In the genomic region with DNA sequence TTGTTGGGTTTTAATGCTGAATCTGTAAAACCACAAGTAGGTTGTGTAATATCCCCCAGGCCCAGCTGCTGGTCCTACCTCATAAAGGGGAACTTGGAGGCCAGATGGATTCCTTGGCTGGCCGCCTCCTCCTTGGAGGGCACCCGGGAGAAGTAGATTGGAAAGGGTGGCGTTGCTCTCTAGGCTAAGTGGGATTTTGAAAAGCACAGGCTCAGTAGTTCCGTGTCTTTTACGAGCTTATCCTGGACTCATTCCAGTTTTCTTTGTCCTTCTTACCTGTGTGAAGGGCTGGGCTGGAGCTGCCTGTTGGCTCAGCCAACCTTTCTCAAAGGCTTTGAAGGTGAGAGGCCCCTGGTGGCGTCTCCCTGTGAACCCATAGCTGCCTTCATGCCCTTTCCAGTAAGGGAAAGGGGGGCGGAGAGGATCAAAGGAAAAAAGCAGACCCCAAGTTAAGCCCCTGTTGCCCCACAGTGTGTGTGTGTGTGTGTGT, we compare ENCODE assay signal across 8 mouse cellular contexts. TPM values are rescaled to one million over a fixed set of nuclear protein-coding genes. Genes with fewer than 3 reads are reported as not detected.
DNase-seq lines count a peak whose midpoint lies in the region; ATAC-seq and TF ChIP-seq lines count a peak whose summit lies in the region.

No protein-coding gene starts in this region.

- ATAC-seq in neural tube, embryonic 11.5 days (ENCODE audit: insufficient read depth, low FRiP score, low TSS enrichment): peak; percentile 31; the same call in 1 of the 2 replicates
- ATAC-seq in heart, embryonic 11.5 days (replicated peaks; ENCODE audit: insufficient number of reproducible peaks, low FRiP score, low TSS enrichment): no peak; the same call in 1 of the 2 replicates
- no peak for ATAC-seq in liver, embryonic 13.5 days (ENCODE audit: low read depth)
- ATAC-seq in neural tube, embryonic 13.5 days (ENCODE audit: low read depth): peak; percentile 46

- no peak for TF ChIP-seq CTCF in embryonic fibroblast, embryonic 13.5 days (IDR thresholded peaks at IDR 0.05; ENCODE audit: borderline replicate concordance, insufficient read depth, low read length)

- no peak overlapping the region for H3K4me3 ChIP-seq in neural tube, embryonic 11.5 days (ENCODE audit: low read depth, low read length)
- no peak overlapping the region for H3K4me3 ChIP-seq in embryonic fibroblast, embryonic 13.5 days (ENCODE audit: insufficient read depth, low read length)
- no peak overlapping the region; the same call in 1 of the 2 replicates for H3K4me3 ChIP-seq in heart, embryonic 11.5 days (ENCODE audit: low read depth, low read length)
- H3K4me3 ChIP-seq in liver, embryonic 13.5 days (replicated peaks): no peak overlapping the region
- H3K4me3 ChIP-seq in neural tube, embryonic 13.5 days: 0 out of 2 replicates have a peak overlapping the region, but pooled peaks have one; percentile 33

- peak overlapping the region; percentile 36; the same call in 1 of the 2 replicates for H3K27ac ChIP-seq in neural tube, embryonic 11.5 days (ENCODE audit: low read depth, low read length)
- peak overlapping the region; percentile 88 for H3K27ac ChIP-seq in embryonic fibroblast, embryonic 13.5 days (ENCODE audit: insufficient read depth, low read length)
- H3K27ac ChIP-seq in heart, embryonic 11.5 days (ENCODE audit: low read depth, low read length): peak overlapping the region; percentile 89
- peak overlapping the region; percentile 41; the same call in 1 of the 2 replicates for H3K27ac ChIP-seq in liver, embryonic 13.5 days
- peak overlapping the region; percentile 91 for H3K27ac ChIP-seq in neural tube, embryonic 13.5 days (replicated peaks)

- 52% methylated on average over 7 of the region's 7 CpGs for WGBS in neural tube, embryonic 11.5 days
- WGBS in heart, embryonic 11.5 days (ENCODE audit: insufficient replicate concordance): 51% methylated on average over 7 of the region's 7 CpGs
- WGBS in liver, embryonic 13.5 days (ENCODE audit: insufficient replicate concordance): 36% methylated on average over 7 of the region's 7 CpGs
- WGBS in neural tube, embryonic 13.5 days: 40% methylated on average over 7 of the region's 7 CpGs

- H3K36me3 ChIP-seq in neural tube, embryonic 11.5 days (ENCODE audit: control insufficient read depth, insufficient read depth, low read length): no peaks in the 10 kb centered on the region
- H3K36me3 ChIP-seq in heart, embryonic 11.5 days (ENCODE audit: control insufficient read depth, insufficient read depth, low read length): 0 out of 2 replicates have a peak, but pooled peaks cover 3% of the 10 kb centered on the region
- H3K36me3 ChIP-seq in liver, embryonic 13.5 days: no peaks in the 10 kb centered on the region
- no peaks in the 10 kb centered on the region for H3K36me3 ChIP-seq in neural tube, embryonic 13.5 days

- no peaks in the 10 kb centered on the region for H3K9me3 ChIP-seq in neural tube, embryonic 11.5 days (ENCODE audit: control insufficient read depth, low read length)
- no peaks in the 10 kb centered on the region for H3K9me3 ChIP-seq in heart, embryonic 11.5 days (replicated peaks; ENCODE audit: control insufficient read depth, low read length)
- no peaks in the 10 kb centered on the region for H3K9me3 ChIP-seq in liver, embryonic 13.5 days (replicated peaks)
- H3K9me3 ChIP-seq in neural tube, embryonic 13.5 days: no peaks in the 10 kb centered on the region

- no peak for TF ChIP-seq POLR2A in embryonic fibroblast, embryonic 13.5 days (IDR thresholded peaks at IDR 0.05; ENCODE audit: low read depth, low read length)

- peaks cover 8% of the 10 kb centered on the region; the same call in 1 of the 2 replicates for H3K4me1 ChIP-seq in neural tube, embryonic 11.5 days (ENCODE audit: control insufficient read depth, insufficient read depth, low read length)
- H3K4me1 ChIP-seq in embryonic fibroblast, embryonic 13.5 days (ENCODE audit: control insufficient read depth, insufficient read depth, low read length): peaks cover 12% of the 10 kb centered on the region
- H3K4me1 ChIP-seq in heart, embryonic 11.5 days (ENCODE audit: control insufficient read depth, insufficient read depth, low read length): peaks cover 32% of the 10 kb centered on the region
- peaks cover 3% of the 10 kb centered on the region for H3K4me1 ChIP-seq in liver, embryonic 13.5 days (replicated peaks)
- peaks cover 41% of the 10 kb centered on the region for H3K4me1 ChIP-seq in neural tube, embryonic 13.5 days (replicated peaks)

- peak; percentile 31 for DNase-seq in neural tube, embryonic 11.5 days (ENCODE audit: low spot score)
- DNase-seq in neural tube, embryonic 10.5 days (ENCODE audit: extremely low spot score, low spot score): no peak
- peak; percentile 79 for DNase-seq in kidney, adult 9 months
- DNase-seq in liver, embryonic 13.5 days: no peak
- no peak for DNase-seq in embryo, embryonic 9.5 days (ENCODE audit: extremely low spot score)

- H3K4me2 ChIP-seq in neural tube, embryonic 11.5 days (ENCODE audit: low read depth): no peak overlapping the region
- peak overlapping the region; percentile 58 for H3K4me2 ChIP-seq in heart, embryonic 11.5 days
- H3K4me2 ChIP-seq in liver, embryonic 13.5 days: no peak overlapping the region
- peak overlapping the region; percentile 56 for H3K4me2 ChIP-seq in neural tube, embryonic 13.5 days

- no peaks in the 10 kb centered on the region for H3K27me3 ChIP-seq in neural tube, embryonic 11.5 days (ENCODE audit: control insufficient read depth, insufficient read depth, low read length)
- no peaks in the 10 kb centered on the region for H3K27me3 ChIP-seq in heart, embryonic 11.5 days (ENCODE audit: control insufficient read depth, insufficient read depth, low read length)
- H3K27me3 ChIP-seq in liver, embryonic 13.5 days: no peaks in the 10 kb centered on the region
- H3K27me3 ChIP-seq in neural tube, embryonic 13.5 days: no peaks in the 10 kb centered on the region

- peak overlapping the region; percentile 19; the same call in 1 of the 2 replicates for H3K9ac ChIP-seq in neural tube, embryonic 11.5 days (ENCODE audit: low read length)
- H3K9ac ChIP-seq in heart, embryonic 11.5 days (ENCODE audit: low read depth, low read length): peak overlapping the region; percentile 52; the same call in 1 of the 2 replicates
- H3K9ac ChIP-seq in liver, embryonic 13.5 days: no peak overlapping the region
- H3K9ac ChIP-seq in neural tube, embryonic 13.5 days: 0 out of 2 replicates have a peak overlapping the region, but pooled peaks have one; percentile 45

RNA-seq across cellular contexts. Expression of a gene that starts 42.4 kb away (rescaled TPM):
- polyA plus RNA-seq in neural tube, embryonic 11.5 days (2014; fragmentation: Nextera tagmentation; extraction: Ambion mirVana): 156 and 164 TPM in 2 replicates
- polyA plus RNA-seq in embryonic fibroblast, embryonic 13.5 days (2011; ENCODE audit: insufficient read length, low read depth, missing spikeins): 107 and 122 TPM in 2 replicates
- polyA plus RNA-seq in heart, embryonic 11.5 days (2014; fragmentation: Nextera tagmentation; extraction: Ambion mirVana): 185 and 189 TPM in 2 replicates
- 76.7 and 82.1 TPM in 2 replicates for polyA plus RNA-seq in liver, embryonic 13.5 days (2015; fragmentation: Nextera tagmentation; extraction: Ambion mirVana)
- 127 and 135 TPM in 2 replicates for polyA plus RNA-seq in neural tube, embryonic 13.5 days (2015; fragmentation: Nextera tagmentation; extraction: Ambion mirVana)

Comparison
In these comparisons a context has a peak if more than half of its experiments do, and no peak if none do; other contexts are left out.
1. DNase-seq: peak in neural tube, embryonic 11.5 days (single experiment) and kidney, adult 9 months (single experiment); none in neural tube, embryonic 10.5 days (single experiment), liver, embryonic 13.5 days (single experiment) and embryo, embryonic 9.5 days (single experiment).
2. H3K4me2 ChIP-seq: peak in heart, embryonic 11.5 days (single experiment) and neural tube, embryonic 13.5 days (single experiment); none in neural tube, embryonic 11.5 days (single experiment) and liver, embryonic 13.5 days (single experiment).
3. ATAC-seq: peak in neural tube, embryonic 11.5 days (single experiment) and neural tube, embryonic 13.5 days (single experiment); none in heart, embryonic 11.5 days (single experiment) and liver, embryonic 13.5 days (single experiment).
4. H3K27ac ChIP-seq: peak in every context shown above with its lines; median percentile 91 in neural tube, embryonic 13.5 days; 89 in heart, embryonic 11.5 days; 88 in embryonic fibroblast, embryonic 13.5 days; 41 in liver, embryonic 13.5 days; 36 in neural tube, embryonic 11.5 days.